Comparison of ENCODE assay signal across 13 mouse cellular contexts in genomic region chr2:102383069-102383834, GRCm38 (mm10). TPM values are rescaled to one million over a fixed set of nuclear protein-coding genes. Genes with fewer than 3 reads are reported as not detected.
A peak's percentile ranks its signal among the peaks of the same experiment; 100 is the strongest.
DNase-seq lines count a peak whose midpoint lies in the region; ATAC-seq and TF ChIP-seq lines count a peak whose summit lies in the region.
"Had no signal": no experiment of that assay in that cellular context is flagged by ENCODE, and none has a peak within 500 bp of the region (broad histone marks: within the 10 kb centered on the region; RNA-seq: fewer than 3 reads in every experiment).

No protein-coding gene starts in this region.

- H3K9ac ChIP-seq in hindbrain, embryonic 16.5 days (ENCODE audit: low read depth, low read length), result no peak overlapping the region; the same call in 1 of the 2 replicates

- H3K36me3 ChIP-seq in hindbrain, embryonic 16.5 days (ENCODE audit: control insufficient read depth, insufficient read depth, low read length), result peaks cover 2% of the 10 kb centered on the region; the same call in 1 of the 2 replicates
- no peaks in the 10 kb centered on the region for H3K36me3 ChIP-seq in myocyte (ENCODE audit: control insufficient read depth, insufficient read depth)

- DNase-seq in heart, adult 11 months, result peak; percentile 72
- DNase-seq in heart, adult 8-10 months (ENCODE audit: low spot score), result no peak
- DNase-seq in lung, postnatal 10 days, result peak; percentile 8
- DNase-seq in lung, postnatal 36 days, result no peak
- no peak for DNase-seq in layer of hippocampus, adult 9-10 months (ENCODE audit: low spot score)
- no peak for DNase-seq in embryo, embryonic 9.5 days (ENCODE audit: extremely low spot score)
- DNase-seq: adrenal gland, adult 8-10 months; gastrocnemius, postnatal 25 days; kidney, adult 11 months; liver had no signal

- H3K79me2 ChIP-seq in myocyte (ENCODE audit: control insufficient read depth, insufficient read depth), result peaks cover 40% of the 10 kb centered on the region

- no peak overlapping the region for H3ac ChIP-seq in myocyte (ENCODE audit: control insufficient read depth, insufficient read length)

- no peak overlapping the region for H3K4me3 ChIP-seq in hindbrain, embryonic 16.5 days (ENCODE audit: low read length)
- no peak overlapping the region for H3K4me3 ChIP-seq in myocyte
- H3K4me3 ChIP-seq: erythroblast, embryonic 14.5 days had no signal

- H3K9me3 ChIP-seq in hindbrain, embryonic 16.5 days (ENCODE audit: control insufficient read depth, low read length), result no peaks in the 10 kb centered on the region

- H3K4me1 ChIP-seq in hindbrain, embryonic 16.5 days (ENCODE audit: control insufficient read depth, insufficient read depth, low read depth, low read length), result peaks cover 18% of the 10 kb centered on the region

- TF ChIP-seq POLR2A in myocyte (IDR thresholded peaks at IDR 0.05; ENCODE audit: insufficient read length, low read depth), result no peak

- peak overlapping the region; percentile 51; the same call in 1 of the 2 replicates for H3K27ac ChIP-seq in hindbrain, embryonic 16.5 days (ENCODE audit: low read depth, low read length)

- H3K4me2 ChIP-seq in hindbrain, embryonic 16.5 days (ENCODE audit: low read length), result no peak overlapping the region
- peak overlapping the region; percentile 31 for H3K4me2 ChIP-seq in myocyte (ENCODE audit: low read depth)

- ATAC-seq in hindbrain, embryonic 16.5 days, result no peak

- no peaks in the 10 kb centered on the region for H3K27me3 ChIP-seq in hindbrain, embryonic 16.5 days (replicated peaks; ENCODE audit: control insufficient read depth, insufficient read depth, low read length)
- no peaks in the 10 kb centered on the region for H3K27me3 ChIP-seq in myocyte (ENCODE audit: control insufficient read depth, insufficient read depth, insufficient read length)

- 60% methylated on average over 3 of the region's 3 CpGs for WGBS in hindbrain, embryonic 16.5 days

TF ChIP-seq in myocyte, 11 proteins besides CTCF, POLR2A, EP300 and RAD21:
- TF ChIP-seq MYOG (IDR thresholded peaks at IDR 0.05; ENCODE audit: control insufficient read depth in 1 of 3, insufficient read depth in 1 of 3, insufficient read length in 2 of 3, low read depth in 2 of 3) (peak in 1 of 3 experiments; percentile 36), MYOD1 (IDR thresholded peaks at IDR 0.05; ENCODE audit: control insufficient read depth in 1 of 3, insufficient read length in 2 of 3, low read depth in 2 of 3) (no peak), POLR2AphosphoS2 (IDR thresholded peaks at IDR 0.05; ENCODE audit: insufficient read length, low read depth) (no peak), SRF (IDR thresholded peaks at IDR 0.05; ENCODE audit: control insufficient read depth, insufficient read length, low read depth) (no peak), E2F4 (IDR thresholded peaks at IDR 0.05; ENCODE audit: insufficient read depth) (no peak), TCF3 (IDR thresholded peaks at IDR 0.05; ENCODE audit: insufficient read length, low read depth) (no peak), MAX (IDR thresholded peaks at IDR 0.05; ENCODE audit: low read depth) (no peak), USF1 (IDR thresholded peaks at IDR 0.05; ENCODE audit: low read depth) (peak; percentile 82), REST (IDR thresholded peaks at IDR 0.05; ENCODE audit: insufficient read depth, insufficient read length) (no peak), CEBPB (IDR thresholded peaks at IDR 0.05; ENCODE audit: insufficient read depth, poor library complexity, severe bottlenecking) (no peak), TCF12 (IDR thresholded peaks at IDR 0.05; ENCODE audit: insufficient read depth, poor library complexity, severe bottlenecking) (no peak)

RNA-seq across cellular contexts. Expression of gene Trim44, which starts 24.4 kb away (rescaled TPM):
- total RNA-seq in heart, adult 8-10 months (2022), result 10 to 100 TPM; 25.6 to 29.4 (median 27.3) TPM
- 40.3 and 50.8 TPM in 2 replicates for polyA plus RNA-seq in hindbrain, embryonic 16.5 days (2015; fragmentation: Nextera tagmentation; extraction: Ambion mirVana)
- polyA plus RNA-seq in myocyte (2012; fragmentation: generic; extraction: Trizol), result 16.5 TPM

Comparison
In these comparisons a context has a peak if more than half of its experiments do, and no peak if none do; other contexts are left out.
1. DNase-seq: peak in heart, adult 11 months (single experiment) and lung, postnatal 10 days (single experiment); none in heart, adult 8-10 months (single experiment), lung, postnatal 36 days (single experiment), layer of hippocampus, adult 9-10 months (single experiment) and embryo, embryonic 9.5 days (single experiment).